Mouse (Mus musculus) spleen, adult 2 months (tissue): Measurements from ENCODE around the gene Wars.

Experiments
- CTCF ChIP-seq: fragments of 200-500 bp; IDR thresholded peaks from 2 replicates; pipeline ENCODE4 v1.5.1; 2011; ENCODE audit warnings: mild to moderate bottlenecking, inconsistent platforms; ENCODE audit not compliant: insufficient read depth, insufficient read length, insufficient replicate concordance; ENCODE audit errors: extremely low read depth
- POLR2A ChIP-seq: fragments of 200-500 bp; IDR thresholded peaks from 2 replicates; pipeline ENCODE4 v1.6.1; 2011; ENCODE audit warnings: low read depth, low read length, inconsistent platforms

- TF ChIP-seq POLR2A (no peak), CTCF (no peak)
These were observed 66.9 kb downstream of the Wars start for GRCm38 (mm10) chr12:108826958-108827535.
